Mouse (Mus musculus) fibroblast of lung, adult 2 months (primary cell): ENCODE data around the gene Ms4a6c.
"Not testable (repeated sequence)": the region's sequence is repeated elsewhere in the genome, so short reads cannot be mapped to it uniquely, and the experiment has no call there.

Experiments
- DNase-seq: peaks from one replicate; pipeline ENCODE4 v3.0.0-alpha.2; 2011; ENCODE audit warnings: low read depth

Ms4a6c gene

DNA sequence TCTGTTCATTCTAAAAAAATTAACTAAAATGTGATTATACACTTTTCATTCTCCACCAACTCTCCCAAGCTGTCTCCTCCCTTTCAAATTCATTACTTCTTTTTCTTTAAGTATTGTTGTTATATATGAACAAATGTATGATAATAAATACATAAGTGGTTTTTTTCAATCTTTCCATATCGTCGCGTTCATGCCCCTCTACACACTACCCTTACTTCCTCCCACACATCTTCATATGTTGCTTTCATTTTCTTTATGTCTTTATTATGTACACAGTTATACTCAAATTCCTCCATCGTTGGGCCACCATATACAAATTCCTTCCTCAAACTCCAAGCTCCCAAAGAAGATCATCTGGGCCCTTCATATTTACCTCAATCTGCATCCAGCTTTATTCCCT lies 32.2 kb downstream of the Ms4a6c start:
- no peak for DNase-seq

- DNase-seq: no peak
Observed at GRCm38 (mm10) chr19:11504857-11505256, 35.7 kb downstream of the Ms4a6c start.

- no peak for DNase-seq
Observed at GRCm38 (mm10) chr19:11513458-11513857, 44.3 kb downstream of the Ms4a6c start.

- DNase-seq: no peak
Observed at GRCm38 (mm10) chr19:11516246-11516645, 47.1 kb downstream of the Ms4a6c start, which contains the start of gene Ms4a6b. Gene Ms4a6b, plus strand, starts transcription at chr19:11516512.

- DNase-seq: no peak
Observed at GRCm38 (mm10) chr19:11516845-11517244, 47.7 kb downstream of the Ms4a6c start.

DNA sequence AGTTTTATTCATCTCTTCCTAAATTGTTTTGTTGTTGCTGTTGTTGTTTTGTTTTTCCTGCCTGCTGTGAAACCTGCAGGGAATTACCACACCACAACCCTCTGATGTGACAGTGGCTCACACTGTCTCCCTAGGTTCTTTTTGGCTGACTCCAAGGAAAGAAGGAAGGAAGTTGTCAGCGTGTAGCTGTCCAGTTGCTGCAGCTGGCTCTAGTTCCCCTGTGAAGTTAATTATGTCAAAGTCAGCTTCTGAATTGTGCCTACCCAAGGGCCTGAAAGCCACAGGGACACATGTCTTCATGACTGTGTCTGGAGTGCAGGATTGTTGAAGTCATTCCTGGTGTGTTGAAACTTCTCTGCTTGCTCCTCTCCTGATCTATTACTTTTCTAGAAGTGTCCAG lies 48.2 kb downstream of the Ms4a6c start:
- DNase-seq: not testable (repeated sequence)

DNA sequence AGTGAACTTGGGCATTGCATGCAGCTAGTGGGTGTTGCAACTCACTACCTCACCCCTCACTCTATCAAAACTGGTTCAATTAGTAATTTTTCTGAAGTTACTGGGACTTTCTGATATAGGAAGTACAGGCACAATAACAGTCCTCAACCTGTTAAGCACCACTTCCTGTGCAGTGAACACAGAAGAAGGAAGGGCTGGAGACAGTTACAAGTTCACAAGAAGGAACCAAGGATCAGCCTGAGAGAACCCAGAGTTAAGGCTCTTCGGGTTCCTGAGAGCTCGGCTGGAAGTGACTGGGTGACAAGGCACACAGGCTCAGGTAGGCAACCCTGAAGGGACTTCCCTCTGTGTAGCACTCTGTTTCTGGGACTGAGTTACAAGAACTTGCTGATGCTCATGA lies 49.2 kb downstream of the Ms4a6c start:
- not testable (repeated sequence) for DNase-seq

GRCm38 (mm10) chr19:11520146-11520545 lies 51.0 kb downstream of the Ms4a6c start:
- DNase-seq: no peak
